Mouse (Mus musculus) layer of hippocampus, adult 18-20 months (tissue): ENCODE measurements around the gene Ttbk1. TPM values are rescaled to one million over a fixed set of nuclear protein-coding genes. Genes with fewer than 3 reads are reported as not detected.
A peak's percentile ranks its signal among the peaks of the same experiment; 100 is the strongest.
"Not testable (repeated sequence)": the region's sequence is repeated elsewhere in the genome, so short reads cannot be mapped to it uniquely, and the experiment has no call there.

Experiments used
- DNase-seq, 2 experiments: peaks; one replicate each; pipeline ENCODE4 v3.0.0; 2022; ENCODE audit warnings: low spot score in 2 of 2
- long read RNA-seq: library from polyadenylated mRNA; stranded (forward); transcript quantifications from one replicate; pipeline ENCODE4 v2.0.0, GENCODE M21; 2021
- total RNA-seq, 2 experiments: library from RNA; stranded (reverse); gene quantifications; 2 replicates each; pipeline ENCODE4 v1.2.3; 2021

The Ttbk1 gene
- 100 to 1,000 TPM; 117 to 120 TPM for total RNA-seq
- long read RNA-seq, full-length matches to known transcripts = 11 of 51 reads
- long read RNA-seq, partial matches to known transcripts = 18 of 51 reads
- long read RNA-seq, other reads (novel, unspliced or antisense) = 22 of 51 reads

DNA sequence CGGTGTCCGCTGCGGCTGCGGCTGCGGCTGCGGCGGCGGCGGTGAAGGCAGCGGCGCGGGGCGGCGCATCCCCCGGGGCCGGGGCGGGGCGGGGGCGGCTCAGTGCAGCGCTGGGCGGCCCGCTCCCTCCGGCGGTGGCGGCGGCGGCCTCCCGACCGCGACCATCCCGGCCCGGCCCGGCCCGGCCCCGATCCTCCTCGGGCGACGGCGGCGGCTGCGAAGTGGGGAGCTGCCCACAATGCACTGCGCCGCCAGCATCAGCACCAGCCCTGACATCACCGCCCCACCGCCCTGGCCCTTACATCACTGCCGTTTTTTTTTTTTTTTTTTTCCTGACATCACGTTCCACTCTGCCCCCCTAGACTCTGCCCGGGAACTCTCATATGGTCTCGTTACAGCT is at the start of gene Ttbk1:
Ttbk1 (minus strand) TSS at position 245 of the 400 bp plus-strand sequence.
- DNase-seq = peak; percentile 52 to 73

DNA sequence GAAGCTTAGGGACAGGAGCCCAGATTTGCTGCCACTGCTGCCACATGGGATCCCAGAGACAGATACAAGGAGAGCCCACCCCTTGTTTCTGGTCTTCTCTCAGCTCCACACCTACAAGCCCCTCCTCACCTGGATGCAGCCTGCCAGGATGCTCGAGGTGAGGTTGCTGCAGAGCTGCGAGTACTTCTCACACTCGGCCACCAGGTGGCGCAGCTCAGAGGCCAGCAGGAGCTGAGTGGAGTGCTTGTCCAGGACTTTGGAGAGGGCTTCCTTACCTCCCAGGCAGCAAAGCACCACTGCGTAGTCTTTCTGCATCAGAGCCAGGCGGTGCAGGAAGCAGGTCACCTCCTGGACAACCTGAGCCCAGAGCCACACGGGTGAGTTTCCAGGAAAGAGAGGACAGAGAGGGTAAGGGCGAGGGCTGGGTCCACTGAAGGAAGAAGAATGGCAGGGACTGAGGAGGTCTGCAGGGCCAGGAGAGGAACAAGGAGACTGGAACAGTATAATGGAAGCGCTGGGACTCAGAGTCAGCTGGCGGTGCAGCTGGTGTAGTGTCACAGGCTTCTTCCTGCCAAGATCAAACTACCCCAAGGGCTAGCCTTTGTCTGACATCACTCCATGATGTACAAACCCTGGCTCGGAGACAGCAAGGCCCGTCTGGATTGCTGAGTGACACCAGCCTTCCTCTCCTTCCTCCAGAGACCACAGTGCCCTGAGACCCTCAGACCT is 38.3 kb upstream of the Ttbk1 start:
- DNase-seq = peak; percentile 30 to 66

DNA sequence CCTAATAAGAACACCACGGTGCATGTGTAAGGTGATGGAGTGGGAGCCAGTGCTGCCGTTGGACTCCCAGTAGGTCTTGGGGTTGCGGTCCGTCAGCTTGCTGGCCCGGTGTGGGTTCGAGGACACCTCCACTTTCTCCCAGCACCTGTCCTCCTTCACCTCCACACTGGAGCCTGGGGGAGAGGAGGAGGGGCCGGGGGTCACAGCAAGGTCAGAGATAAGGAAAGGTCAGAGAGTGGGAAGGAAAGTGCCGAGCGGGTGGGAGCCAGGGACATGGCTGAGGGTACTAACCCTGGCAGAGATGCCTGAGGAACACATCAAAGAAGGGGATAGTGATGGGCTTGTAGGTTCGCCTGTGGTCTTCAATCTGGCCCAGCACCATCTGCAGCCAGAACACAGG is 37.6 kb upstream of the Ttbk1 start:
- DNase-seq = no peak

DNA sequence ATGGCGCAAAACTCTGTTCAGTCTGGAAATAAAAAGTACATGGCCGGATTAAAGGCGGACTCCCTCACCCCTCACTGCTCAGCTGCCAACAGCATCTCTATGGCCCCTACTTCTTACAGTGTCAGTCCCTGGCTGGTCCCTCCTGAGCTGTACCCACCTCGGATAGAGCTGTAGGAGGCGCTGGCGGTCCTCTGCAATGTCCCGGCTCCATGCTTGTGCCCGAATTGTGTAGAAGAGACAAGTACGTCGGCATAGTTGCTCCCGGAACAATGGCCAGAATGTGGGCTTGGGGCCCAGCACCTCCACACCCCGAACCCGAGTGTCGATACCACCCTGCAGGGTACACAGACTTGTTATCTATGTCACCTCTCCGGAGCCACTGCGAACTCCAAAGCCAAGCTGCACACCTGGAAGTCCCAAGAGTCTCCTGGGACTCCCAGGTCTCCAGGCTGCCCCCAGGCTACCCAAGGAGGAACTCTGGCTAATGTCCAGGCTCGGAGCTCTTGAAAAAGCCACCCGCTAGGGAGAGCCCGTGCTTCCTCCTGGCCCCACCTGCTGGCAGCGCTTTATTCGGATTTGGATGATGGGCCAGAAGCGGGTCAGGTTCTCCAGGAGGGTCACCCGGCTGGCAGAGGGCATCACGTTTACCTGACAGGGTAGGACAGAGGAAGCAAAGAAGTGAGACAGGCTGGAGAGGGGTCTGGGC is 34.6 kb upstream of the Ttbk1 start:
- DNase-seq = no peak

DNA sequence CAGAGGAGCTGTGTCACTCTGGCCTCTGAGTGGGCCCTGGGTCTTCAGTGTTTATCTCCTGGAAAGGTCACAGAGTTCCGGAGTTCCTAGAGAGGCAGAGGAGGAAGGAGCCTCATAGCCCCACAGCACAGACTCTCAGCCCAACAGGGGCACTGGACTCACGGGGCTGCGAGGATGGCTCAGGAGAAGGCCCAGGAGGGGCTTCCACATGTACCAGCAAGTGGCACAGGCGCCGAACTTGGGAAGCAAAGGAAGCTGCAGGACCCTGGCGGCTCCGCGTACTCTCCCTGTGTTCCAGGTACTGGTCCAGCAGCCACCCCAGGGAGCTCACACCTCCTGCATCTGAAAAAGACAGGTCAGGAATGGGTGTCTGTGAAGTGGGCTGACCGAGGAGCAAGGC is 33.7 kb upstream of the Ttbk1 start:
- no peak for DNase-seq

DNA sequence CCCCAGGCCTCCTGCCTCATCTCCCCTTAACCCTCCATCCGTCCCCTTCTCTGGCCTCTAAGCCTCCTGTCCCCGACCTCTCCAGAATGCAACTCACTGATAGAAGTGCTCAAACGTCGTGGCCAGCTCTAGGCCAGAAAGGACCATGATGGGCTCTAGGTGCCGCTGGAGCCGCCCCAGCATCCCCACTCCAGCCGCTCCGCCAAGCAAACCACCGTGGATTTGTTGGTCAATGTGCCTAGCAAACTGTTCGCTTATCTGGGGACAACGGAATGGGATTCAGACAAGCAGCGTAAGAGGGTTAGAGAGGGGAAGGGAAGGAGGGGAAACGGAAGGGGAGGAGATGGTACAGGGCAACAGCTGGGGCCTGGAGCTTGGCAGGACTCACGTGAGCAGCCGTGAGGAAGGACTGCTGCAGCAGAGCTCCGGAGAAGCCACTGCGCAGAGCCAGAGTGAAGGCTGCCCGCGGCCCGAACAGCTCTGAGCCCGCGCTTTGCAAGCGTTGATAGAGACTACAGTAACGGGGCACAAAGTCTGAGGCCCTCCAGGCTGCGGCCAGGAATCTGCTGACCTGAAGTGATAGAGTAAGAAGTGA is 33.0 kb upstream of the Ttbk1 start:
- DNase-seq = no peak

DNA sequence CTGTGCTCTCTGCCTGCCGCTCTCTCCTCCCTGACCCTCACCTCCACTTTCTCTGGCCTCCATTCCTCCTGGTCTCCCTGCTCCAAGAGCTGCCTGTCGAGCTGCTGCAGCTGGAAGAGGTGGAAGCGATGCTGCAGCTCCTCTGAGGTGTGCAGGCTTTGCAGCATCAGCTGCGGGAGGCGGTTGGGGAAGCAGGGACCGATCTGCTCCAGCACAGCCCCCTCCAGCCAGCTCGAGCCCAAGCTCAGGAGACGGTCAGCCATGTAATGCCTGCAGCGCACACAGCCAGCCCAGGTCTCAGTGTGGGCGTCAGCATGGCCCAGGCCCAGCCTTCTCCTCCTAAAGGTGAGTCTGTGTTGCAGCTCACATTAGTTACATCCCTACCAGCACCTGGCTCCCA is 32.5 kb upstream of the Ttbk1 start:
- no peak for DNase-seq

DNA sequence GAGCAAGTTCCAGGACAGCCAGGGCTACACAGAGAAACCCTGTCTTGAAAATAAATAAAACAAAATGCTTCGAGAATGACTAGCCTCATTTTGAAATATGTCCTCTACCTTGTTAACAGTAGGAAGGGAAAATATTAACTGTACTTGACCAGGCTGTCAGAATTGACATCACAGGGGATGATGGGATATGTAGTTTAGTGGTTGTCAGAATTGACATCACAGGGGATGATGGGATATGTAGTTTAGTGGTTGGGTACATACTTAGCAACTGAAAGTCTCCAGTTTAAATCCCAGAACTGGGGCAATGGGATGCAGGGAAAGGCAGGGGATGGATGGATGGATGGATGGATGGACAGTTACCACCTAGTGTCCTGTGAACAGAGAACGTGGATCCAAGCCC is 25.9 kb upstream of the Ttbk1 start:
- DNase-seq = no peak

DNA sequence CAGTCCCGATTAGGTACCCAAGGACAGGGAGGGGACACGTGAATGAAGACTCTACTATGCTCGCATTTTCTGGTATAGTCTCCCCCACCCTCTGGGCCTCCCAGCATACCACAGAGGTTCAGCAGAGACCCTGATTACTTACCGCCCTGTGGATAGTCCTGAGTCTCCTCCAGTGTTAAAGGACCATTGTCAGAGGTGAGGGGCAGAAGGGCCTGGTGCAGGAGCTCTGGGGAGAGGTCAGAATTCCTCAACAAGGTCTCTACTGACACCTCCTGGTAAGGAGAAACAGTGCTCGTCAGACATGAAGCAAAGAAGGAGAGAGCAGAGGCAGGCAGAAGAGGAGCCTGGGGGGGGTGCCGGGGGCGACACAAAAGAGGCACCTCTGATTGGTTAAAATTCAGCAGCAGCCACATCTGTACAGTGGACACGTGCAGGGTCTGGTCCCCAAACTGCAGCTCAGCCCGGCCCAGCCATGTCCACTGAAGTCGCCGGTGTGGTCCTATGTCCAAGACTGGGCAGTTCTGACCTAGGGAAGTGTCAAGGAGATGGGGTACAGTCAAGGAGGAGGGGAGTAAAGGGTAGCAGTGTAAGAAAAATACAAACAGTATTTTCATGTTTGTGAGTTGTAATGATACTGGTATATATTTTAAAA is 23.7 kb upstream of the Ttbk1 start:
- no peak for DNase-seq

DNA sequence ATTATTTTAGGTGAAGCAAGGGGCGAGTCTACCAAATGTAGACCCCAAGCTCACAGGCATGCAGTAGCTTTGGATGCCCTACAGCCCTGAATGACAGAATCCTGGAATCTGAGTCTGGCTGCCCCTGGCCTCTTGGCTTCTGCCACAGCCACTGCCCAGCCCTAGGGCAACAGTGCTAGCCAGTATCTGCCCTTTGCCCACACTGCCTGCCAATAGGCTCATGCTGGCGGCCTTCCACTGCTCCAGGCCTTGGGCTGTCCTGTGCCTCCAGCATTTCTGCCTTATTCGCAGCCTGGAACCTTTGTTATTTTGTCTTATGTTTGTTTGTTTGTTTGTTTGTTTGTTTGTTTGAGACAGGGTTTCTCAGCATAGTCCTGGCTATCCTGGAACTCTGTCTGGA is 18.1 kb upstream of the Ttbk1 start:
- DNase-seq = no peak

DNA sequence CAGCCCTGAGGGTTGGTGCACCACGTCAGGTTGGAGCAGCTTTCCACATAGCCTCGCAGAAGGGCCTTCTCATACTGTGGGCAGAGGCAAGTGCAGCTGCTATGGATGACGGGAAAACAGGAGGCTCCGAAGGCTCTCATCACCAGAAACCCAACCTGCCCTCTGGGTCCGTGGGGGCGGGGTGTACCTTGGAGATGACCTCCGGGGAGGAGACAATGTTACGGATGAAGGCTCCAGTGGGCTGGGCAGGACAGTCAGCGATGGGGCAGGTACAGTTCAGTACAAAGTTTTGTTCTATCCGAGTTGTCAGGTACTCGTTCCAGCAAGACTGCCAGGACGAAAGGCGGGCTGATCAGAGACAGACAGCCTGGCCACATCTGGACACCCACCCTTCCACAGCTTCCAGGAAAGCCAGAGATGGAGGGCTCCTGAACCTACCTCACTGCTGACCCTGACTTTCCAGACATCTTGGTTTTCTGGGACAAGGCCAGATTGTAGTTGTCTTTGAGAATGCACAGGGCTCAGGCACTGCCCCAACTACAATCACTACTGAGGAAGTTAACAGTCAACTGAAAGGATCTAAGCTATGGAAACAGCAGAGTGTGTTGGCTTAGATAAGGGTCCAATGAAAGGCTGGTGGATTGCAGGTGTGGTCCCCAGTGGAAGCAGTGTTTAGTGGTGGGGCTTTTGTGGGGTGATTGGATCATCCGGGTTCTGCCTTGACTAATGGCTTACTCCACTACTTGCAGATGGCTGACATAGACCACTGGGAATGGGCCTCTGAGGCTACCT is 16.6 kb upstream of the Ttbk1 start:
- no peak for DNase-seq

DNA sequence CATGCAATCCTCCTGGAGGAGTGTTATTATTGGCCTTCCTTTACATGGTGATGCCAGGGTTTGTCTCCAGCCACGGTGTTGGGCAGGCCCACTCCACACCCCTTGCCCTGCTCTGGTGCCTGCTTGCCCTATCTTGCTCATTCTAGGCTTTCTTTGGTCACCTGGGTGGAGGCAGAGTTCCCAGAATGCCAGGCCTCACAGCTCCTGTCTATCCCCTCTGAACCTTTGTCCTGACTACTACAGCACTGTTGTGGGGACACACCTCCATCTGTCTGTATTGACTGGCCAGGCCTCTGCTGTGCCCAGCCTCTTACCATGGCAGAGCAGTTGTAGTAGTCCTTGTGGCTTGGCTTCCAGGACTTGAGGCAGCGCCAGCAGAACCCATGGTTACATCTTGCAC is 15.3 kb upstream of the Ttbk1 start:
- DNase-seq = no peak

DNA sequence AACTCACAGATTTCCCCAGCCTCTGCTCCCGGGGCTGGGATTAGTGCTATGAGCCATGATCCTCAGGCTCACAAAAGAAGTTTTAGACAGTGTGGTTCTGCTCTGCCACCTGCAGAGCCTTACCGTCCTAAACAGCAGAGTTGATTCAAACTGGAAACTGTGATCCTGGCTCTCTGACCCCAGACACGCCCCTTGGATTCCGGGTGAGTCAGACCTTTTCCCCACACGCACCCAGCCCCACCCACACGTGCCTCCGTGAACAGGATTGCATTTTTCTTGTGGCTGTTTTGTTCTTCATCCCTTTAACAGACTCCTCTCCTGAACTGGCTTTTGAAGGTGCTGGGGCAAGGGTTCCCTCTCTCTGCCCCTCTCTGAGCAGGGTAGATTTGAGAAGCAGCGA is 10.5 kb upstream of the Ttbk1 start:
- DNase-seq = no peak

DNA sequence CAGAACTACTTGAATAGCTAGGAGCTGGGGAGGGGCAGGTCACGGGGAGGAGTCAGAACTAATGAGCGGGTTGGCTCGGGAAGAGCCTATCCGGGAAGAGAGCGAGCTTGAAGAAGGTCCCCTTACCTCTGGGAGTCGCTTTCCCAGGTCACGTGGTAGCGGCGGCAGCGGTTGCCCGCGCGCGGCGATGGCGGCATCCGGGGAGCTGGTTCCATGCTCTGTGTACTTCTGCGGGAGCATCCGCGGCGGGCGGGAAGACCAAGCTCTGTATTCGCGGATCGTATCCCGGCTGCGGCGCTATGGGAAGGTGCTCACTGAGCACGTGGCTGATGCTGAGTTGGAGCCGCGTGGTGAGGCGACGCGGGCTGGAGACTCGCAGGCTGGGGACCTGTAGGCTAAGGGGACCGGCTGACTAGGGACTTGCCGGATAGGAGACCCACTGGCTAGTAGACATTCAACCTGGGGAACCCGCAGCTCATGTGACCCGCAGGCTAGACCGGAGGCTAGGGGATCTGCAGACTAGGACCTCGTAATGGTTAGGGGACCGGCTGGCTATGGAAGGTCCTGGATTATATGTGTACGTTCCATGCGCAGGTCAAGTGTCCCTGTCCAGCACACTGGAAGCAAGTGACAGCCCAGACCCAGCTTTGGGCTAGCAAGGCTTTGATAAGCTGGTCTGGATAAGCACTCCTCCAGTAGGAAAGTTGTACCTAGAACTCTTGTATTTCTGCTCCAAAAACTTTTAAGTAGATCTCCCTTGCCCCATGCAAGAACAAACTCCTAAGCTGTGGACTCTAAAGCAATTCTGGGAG is 9.4 kb upstream of the Ttbk1 start, which contains the start of gene Dnph1:
Dnph1 (plus strand) TSS at position 89 of the 812 bp plus-strand sequence.
- peak; percentile 76 to 84 for DNase-seq

DNA sequence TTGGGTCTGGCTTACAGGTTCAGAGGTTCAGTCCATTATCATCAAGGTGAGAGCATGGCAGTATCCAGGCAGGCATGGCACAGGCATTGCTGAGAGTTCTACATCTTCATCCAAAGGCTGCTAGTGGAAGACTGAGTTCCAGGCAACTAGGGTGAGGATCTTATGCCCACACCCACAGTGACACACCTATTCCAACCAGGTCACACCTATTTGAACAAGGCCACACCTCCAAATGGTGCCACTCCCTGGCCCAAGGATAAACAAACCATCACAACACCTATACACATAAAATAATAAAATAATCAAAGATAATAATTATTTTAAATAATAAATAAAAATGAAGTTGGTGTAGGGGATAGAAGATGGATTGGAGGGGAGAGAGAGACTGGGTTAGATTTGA is 8.6 kb upstream of the Ttbk1 start:
- DNase-seq = not testable (repeated sequence)

DNA sequence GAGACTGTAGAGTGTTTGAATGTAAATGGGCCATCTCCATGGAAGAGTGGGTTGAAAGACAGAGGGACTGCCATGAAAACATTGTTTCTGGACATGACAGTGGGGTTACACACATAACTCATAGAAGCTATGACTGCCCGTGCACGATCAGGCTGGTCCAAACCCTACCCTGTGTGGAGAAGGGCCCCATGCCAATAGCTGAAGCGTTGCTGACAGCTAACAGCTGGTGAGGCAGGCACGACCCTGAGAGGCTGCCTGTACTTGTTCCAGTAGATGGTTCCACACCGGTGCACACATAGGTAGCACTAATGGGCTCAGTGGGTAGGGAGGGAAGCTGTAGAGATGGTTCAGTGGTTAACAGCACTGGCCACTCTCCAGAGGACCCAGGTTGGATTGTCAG is 8.0 kb upstream of the Ttbk1 start:
- DNase-seq = no peak

DNA sequence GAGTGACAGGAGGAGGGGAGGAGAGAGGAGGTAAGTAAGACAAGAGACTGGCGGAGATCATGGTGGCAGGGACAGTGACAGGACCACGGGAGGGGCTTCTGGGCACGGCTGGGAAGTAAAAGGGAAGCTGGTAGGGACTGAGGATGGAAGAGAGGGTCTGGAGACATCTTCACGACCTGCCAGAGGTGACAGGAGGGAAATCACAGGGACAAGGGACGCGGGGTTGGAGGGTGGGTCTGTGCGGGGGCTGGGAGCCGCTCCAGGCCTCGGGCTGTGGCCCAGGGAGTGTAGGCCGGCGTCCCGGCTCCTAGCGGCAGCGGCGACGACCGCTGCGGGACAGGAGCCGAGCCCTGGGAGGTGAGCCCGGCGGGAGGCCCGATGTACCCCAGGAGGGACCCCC is 480 bp downstream of the Ttbk1 start:
- no peak for DNase-seq

DNA sequence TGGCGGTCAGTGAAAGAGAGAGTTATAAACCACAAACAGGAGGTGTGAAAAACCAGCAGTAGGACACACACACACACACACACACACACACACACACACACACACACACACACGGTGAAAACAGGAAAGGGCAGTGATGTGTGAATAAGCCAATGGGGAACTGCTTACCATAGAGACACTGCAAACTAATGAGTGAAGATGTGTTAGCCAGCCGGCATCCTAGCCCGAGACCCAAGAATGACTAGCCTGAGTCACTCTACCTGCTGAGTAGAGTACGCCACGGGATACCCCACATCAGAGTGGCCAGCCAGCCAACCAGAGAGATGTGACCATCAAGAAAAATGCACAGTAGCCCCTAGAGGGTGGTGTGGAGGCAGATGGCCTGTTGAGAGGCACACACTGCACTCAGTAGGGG is 3.0 kb downstream of the Ttbk1 start:
- DNase-seq = no peak

DNA sequence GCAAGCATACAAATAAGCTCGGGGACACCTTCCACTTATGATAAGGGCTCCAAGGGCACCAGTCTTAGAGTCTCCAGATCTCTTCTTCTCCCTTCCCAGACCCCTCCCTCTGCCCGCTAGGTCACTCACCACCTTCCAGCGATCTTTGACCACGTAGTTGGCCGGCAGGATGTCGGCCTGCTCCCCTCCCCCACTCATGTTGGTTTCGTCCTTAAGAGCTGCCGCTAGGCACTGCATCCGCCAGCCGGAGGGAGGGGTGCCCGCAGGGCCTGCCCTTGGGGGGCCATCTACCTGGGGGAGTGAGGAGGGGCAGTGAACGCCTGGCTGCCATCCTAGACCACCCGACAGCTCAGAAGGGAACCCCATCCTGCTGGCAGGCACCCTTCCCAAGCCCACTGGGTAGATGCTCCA is 3.4 kb downstream of the Ttbk1 start:
- no peak for DNase-seq

DNA sequence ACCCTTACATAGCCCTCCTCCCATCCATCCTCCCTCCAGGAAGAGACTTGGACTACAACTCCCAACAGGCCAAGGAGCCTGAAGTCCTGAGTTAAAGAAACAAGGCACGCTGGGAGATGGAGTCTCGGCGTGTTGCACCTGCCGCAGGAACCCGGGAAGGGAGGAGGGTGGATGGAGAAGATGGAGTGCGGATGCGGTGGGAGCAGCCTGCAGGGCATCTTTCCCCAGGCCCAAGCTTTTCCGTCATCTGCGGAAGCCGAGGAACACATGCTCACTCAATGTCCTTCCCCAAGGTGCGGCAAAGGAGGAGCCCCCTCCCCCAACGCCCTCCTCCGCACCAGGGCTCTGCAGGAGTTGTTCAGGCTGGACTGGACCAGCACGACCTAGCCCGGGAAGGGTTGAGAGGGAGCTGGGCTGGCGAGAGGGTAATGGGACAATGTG is 3.9 kb downstream of the Ttbk1 start:
- peak; percentile 34 to 49 for DNase-seq
